Mouse (Mus musculus) embryonic facial prominence, embryonic 10.5 days (tissue): Measurements from ENCODE around the gene Oas1a. TPM values are rescaled to one million over a fixed set of nuclear protein-coding genes. Genes with fewer than 3 reads are reported as not detected.
"Not testable (repeated sequence)": the region's sequence is repeated elsewhere in the genome, so short reads cannot be mapped to it uniquely, and the experiment has no call there.

Experiments
- DNase-seq: peaks from one replicate; pipeline ENCODE4 v3.0.0-alpha.2; 2017; ENCODE audit warnings: low spot score
- H3K27ac ChIP-seq: fragments of 300-500 bp; sonication (generic); replicated peaks from 2 replicates; pipeline ENCODE4 v1.5.1; 2016; ENCODE audit warnings: mild to moderate bottlenecking
- H3K27me3 ChIP-seq: fragments of 300-500 bp; sonication (generic); replicated peaks from 2 replicates; pipeline ENCODE4 v1.6.1; 2016; ENCODE audit warnings: low read depth, mild to moderate bottlenecking; ENCODE audit not compliant: poor library complexity, severe bottlenecking
- H3K36me3 ChIP-seq: fragments of 300-500 bp; sonication (generic); replicated peaks from 2 replicates; pipeline ENCODE4 v1.6.1; 2016; ENCODE audit warnings: mild to moderate bottlenecking, moderate library complexity
- H3K4me1 ChIP-seq: fragments of 300-500 bp; sonication (generic); 2 replicates; pipeline ENCODE4 v1.6.1; 2016
- H3K4me3 ChIP-seq: fragments of 300-500 bp; sonication (generic); 2 replicates; pipeline ENCODE4 v1.5.1; 2016; ENCODE audit warnings: mild to moderate bottlenecking, moderate library complexity
- H3K9me3 ChIP-seq: fragments of 300-500 bp; sonication (generic); 2 replicates; pipeline ENCODE4 v1.6.1; 2016; ENCODE audit warnings: mild to moderate bottlenecking
- WGBS: fragments of 180-500 bp; shearing (Covaris S2); methylation state at CpG from one replicate; pipeline ENCODE4 v1.1.7; 2016; 5-methylcytosine and 5-hydroxymethylcytosine counted together
- polyA plus RNA-seq: library from polyadenylated mRNA; unstranded; fragments of >200 nt; fragmentation: Nextera tagmentation; extraction: Ambion mirVana; gene quantifications from 2 replicates; pipeline ENCODE4 v1.2.1, GENCODE M21; 2016

Oas1a gene
- polyA plus RNA-seq, 1 experiment from 2014 or later = 0.30 TPM

DNA sequence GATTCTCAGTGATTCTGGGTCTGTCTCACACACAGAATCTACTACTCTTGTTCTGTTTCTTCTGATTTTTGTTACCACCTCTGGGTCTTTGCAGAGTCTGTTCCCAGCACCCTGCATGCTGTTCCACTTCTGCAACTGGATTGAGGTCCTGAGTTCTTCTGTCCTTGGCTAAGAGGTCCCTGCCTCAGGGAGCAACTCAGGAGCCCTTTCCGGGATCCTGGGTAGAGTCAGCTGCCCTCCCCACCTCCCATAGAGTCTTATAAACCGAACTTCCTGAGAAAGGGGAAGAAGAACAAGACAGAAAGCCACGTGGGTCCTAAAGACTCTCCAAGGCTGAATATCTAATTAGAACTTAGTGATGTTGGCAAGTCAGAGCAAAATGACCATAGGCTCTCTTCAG, 16.3 kb downstream of the Oas1a start:
- Histone ChIP-seq H3K36me3 (no peaks in the 10 kb centered on the region), H3K9me3 (no peaks in the 10 kb centered on the region), H3K4me3 (no peak overlapping the region), H3K27ac (no peak overlapping the region), H3K27me3 (no peaks in the 10 kb centered on the region), H3K4me1 (no peaks in the 10 kb centered on the region; the same call in 1 of the 2 replicates)
- no peak for DNase-seq
- WGBS = 58% methylated on average over 3 of the region's 3 CpGs

- Histone ChIP-seq H3K36me3 (no peaks in the 10 kb centered on the region), H3K9me3 (no peaks in the 10 kb centered on the region), H3K4me3 (no peak overlapping the region), H3K27ac (no peak overlapping the region), H3K27me3 (no peaks in the 10 kb centered on the region), H3K4me1 (no peaks in the 10 kb centered on the region; the same call in 1 of the 2 replicates)
- WGBS = 80% methylated on average over 2 of the region's 2 CpGs
- no peak for DNase-seq
Observed at GRCm38 (mm10) chr5:120890026-120890425, 17.3 kb downstream of the Oas1a start.

GRCm38 (mm10) chr5:120888294-120888815, 19.0 kb downstream of the Oas1a start:
- WGBS = 41% methylated on average over 4 of the region's 4 CpGs
- not testable (repeated sequence) for H3K9me3 ChIP-seq, H3K4me3 ChIP-seq, H3K4me1 ChIP-seq, H3K27me3 ChIP-seq, H3K36me3 ChIP-seq, DNase-seq, H3K27ac ChIP-seq

DNA sequence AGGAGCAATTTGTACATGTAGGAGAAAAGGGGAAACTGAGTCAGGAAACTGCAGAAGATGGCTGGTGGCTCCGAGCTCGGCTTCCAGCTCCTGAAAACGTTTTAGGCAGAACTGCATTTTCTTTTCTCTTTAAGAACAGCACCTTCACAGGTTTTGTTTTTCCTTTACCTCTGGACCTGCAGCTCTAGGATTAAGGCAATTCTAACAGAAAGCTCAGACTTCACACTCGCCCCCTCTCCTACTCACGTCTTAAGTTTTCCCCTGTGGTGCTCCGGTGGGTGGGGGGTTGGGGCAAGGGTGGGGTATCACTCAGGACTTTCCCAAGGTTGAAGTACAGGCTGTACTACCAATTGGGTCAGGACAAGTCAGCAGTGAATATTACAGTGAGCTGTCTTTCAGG, 19.5 kb downstream of the Oas1a start:
- no peak for DNase-seq
- Histone ChIP-seq H3K36me3 (no peaks in the 10 kb centered on the region), H3K27me3 (no peaks in the 10 kb centered on the region), H3K9me3 (no peaks in the 10 kb centered on the region), H3K4me3 (no peak overlapping the region), H3K4me1 (no peaks in the 10 kb centered on the region; the same call in 1 of the 2 replicates), H3K27ac (no peak overlapping the region)
- WGBS = 59% methylated on average over 6 of the region's 6 CpGs

GRCm38 (mm10) chr5:120887413-120887812, 19.9 kb downstream of the Oas1a start, which contains the start of gene Oas1g:
Gene Oas1g, minus strand, starts transcription at chr5:120887613.
- H3K9me3 ChIP-seq, H3K27me3 ChIP-seq, H3K27ac ChIP-seq, H3K4me3 ChIP-seq, H3K36me3 ChIP-seq, DNase-seq, H3K4me1 ChIP-seq: not testable (repeated sequence)
- 28% methylated on average over 7 of the region's 9 CpGs for WGBS

DNA sequence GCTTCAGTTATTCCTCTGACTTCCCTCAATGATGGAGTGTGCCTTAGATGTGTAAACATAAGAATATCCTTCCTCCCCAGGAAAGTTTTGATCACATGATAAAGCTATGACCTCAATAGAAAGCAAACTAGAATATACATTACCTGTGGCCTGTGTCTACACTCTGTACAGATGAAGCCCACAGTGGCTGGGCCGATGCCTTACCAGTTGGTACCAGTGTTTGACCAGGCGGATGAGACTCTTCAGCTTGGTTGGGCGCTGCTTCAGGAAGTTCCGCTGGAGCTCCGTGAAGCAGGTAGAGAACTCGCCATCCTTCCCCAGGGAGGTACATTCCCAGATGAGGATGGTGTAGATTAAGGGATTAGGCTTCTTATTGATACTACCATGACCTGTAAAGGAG, 25.6 kb downstream of the Oas1a start:
- H3K36me3 ChIP-seq, H3K4me1 ChIP-seq, H3K4me3 ChIP-seq, DNase-seq, H3K27me3 ChIP-seq, H3K9me3 ChIP-seq, H3K27ac ChIP-seq: not testable (repeated sequence)
- 91% methylated on average over 6 of the region's 6 CpGs for WGBS

- DNase-seq, H3K36me3 ChIP-seq, H3K9me3 ChIP-seq, H3K27me3 ChIP-seq, H3K4me1 ChIP-seq, H3K4me3 ChIP-seq, H3K27ac ChIP-seq: not testable (repeated sequence)
- 75% methylated on average over 2 of the region's 2 CpGs for WGBS
Observed at GRCm38 (mm10) chr5:120878803-120879202, 28.5 kb downstream of the Oas1a start.

DNA sequence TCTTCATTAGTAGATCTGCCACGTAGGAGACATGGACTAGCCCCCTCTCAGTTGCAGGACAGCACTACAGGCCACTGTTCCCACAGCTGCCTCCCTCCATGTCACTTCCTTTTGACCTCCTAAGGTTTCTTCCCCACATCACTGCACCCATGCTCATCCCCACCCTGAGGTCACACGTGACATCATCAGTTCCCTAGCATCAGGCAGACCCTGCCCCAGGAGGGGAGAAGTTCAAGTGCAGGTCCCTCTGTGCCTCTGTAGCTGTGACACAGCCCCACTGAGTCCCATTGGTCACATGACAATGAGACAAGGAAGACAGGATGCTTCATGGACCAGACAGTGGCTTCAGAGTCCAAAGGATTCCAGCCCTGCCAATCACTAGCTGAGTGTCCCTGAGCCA, 29.9 kb downstream of the Oas1a start:
- not testable (repeated sequence) for H3K27ac ChIP-seq, H3K4me1 ChIP-seq, H3K27me3 ChIP-seq, H3K9me3 ChIP-seq, H3K36me3 ChIP-seq, DNase-seq, H3K4me3 ChIP-seq
- 78% methylated on average over 2 of the region's 2 CpGs for WGBS

GRCm38 (mm10) chr5:120876839-120877238, 30.5 kb downstream of the Oas1a start:
- H3K27ac ChIP-seq = not testable (repeated sequence)

GRCm38 (mm10) chr5:120871469-120871868, 35.9 kb downstream of the Oas1a start:
- no peak overlapping the region for H3K4me3 ChIP-seq
- no peaks in the 10 kb centered on the region for H3K36me3 ChIP-seq
- DNase-seq = no peak
- no peaks in the 10 kb centered on the region for H3K27me3 ChIP-seq
- no peaks in the 10 kb centered on the region for H3K4me1 ChIP-seq
- 70% methylated on average over 2 of the region's 2 CpGs for WGBS
- no peak overlapping the region for H3K27ac ChIP-seq
- H3K9me3 ChIP-seq = no peaks in the 10 kb centered on the region

More at GRCm38 (mm10) chr5:120876839-120877238, 30.5 kb downstream of the Oas1a start:
- H3K4me1 ChIP-seq, DNase-seq, H3K9me3 ChIP-seq, H3K27me3 ChIP-seq, H3K36me3 ChIP-seq, H3K4me3 ChIP-seq: not testable (repeated sequence)
- WGBS = 76% methylated on average over 2 of the region's 3 CpGs

DNA sequence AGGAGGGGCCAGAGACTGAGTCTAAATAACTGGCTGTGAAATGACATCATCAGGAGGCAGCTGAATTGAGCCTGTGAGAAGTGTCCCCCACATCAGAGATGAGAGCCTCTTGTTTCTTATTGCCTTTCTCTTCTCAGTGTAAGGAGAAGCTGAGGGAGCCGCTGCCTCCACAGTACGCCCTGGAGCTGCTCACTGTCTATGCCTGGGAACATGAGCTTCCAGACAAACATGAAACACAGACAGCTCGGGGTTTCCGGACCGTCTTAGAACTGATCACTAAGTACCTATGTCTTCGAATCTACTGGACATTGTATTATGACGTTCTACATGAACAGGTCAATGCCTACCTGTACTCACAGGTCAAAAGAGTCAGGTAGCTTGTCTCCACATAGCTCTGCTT, 36.5 kb downstream of the Oas1a start:
- H3K4me1 ChIP-seq = no peaks in the 10 kb centered on the region
- H3K27ac ChIP-seq = no peak overlapping the region
- no peak overlapping the region for H3K4me3 ChIP-seq
- WGBS = 82% methylated on average over 7 of the region's 7 CpGs
- no peaks in the 10 kb centered on the region for H3K36me3 ChIP-seq
- no peaks in the 10 kb centered on the region for H3K9me3 ChIP-seq
- DNase-seq = no peak
- no peaks in the 10 kb centered on the region for H3K27me3 ChIP-seq

DNA sequence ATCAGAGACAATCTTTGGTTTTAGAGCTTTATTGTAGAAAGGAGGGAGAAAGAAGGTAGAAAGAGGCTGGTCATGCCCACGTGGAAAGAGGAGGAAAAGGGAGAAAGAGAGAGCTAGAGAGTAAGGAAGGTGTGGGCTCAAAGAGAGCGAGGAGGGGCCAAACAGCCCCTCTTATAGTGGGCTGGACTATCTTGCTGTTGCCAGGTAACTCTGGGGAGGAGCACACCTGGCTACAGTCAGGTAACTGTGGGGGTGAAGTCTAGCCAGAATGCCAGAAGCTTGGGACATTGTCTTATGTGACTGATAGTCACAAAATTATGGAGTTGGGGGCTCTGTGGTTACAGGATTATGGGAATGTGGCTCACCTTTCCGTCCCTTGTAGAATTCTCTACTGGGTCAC, 37.2 kb downstream of the Oas1a start:
- DNase-seq = no peak
- H3K27me3 ChIP-seq = no peaks in the 10 kb centered on the region
- H3K4me1 ChIP-seq = no peaks in the 10 kb centered on the region
- 61% methylated on average over 3 of the region's 3 CpGs for WGBS
- no peak overlapping the region for H3K27ac ChIP-seq
- H3K36me3 ChIP-seq = no peaks in the 10 kb centered on the region
- no peak overlapping the region for H3K4me3 ChIP-seq
- H3K9me3 ChIP-seq = no peaks in the 10 kb centered on the region

DNA sequence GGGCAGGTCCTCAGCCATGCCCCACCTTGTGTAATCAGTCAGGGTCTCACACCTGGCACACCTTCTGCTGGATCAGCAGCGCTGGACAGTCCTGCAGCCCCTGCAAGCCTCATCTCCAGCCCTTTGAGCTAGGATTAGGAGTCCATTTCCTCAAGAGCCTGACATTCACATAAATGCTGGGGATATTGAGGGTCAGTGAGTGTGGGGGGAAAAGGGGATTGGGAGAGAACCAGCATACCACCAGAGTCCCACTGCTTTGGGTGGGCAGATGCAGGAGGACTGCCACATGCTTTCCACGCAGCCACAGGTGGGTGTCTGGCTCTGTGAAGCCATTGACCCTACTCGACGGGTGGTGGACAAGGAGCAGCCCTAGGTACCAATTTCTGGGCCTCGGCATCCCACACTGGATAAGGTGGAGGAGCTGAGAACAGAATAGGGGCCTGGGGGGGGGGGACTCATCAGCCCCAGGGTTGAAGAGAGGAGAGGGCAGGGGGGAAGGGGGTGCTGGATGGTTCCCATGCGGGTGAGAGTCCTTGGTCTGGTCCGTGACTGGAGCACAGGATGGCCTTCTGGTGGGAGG, 37.8 kb downstream of the Oas1a start:
- WGBS = 75% methylated on average over 7 of the region's 7 CpGs
- Histone ChIP-seq H3K36me3 (no peaks in the 10 kb centered on the region), H3K27ac (no peak overlapping the region), H3K4me3 (no peak overlapping the region), H3K27me3 (no peaks in the 10 kb centered on the region), H3K4me1 (no peaks in the 10 kb centered on the region), H3K9me3 (no peaks in the 10 kb centered on the region)
- no peak for DNase-seq
